Mouse (Mus musculus) midbrain, postnatal 0 days (tissue): ENCODE results near the gene Synj2. TPM values are rescaled to one million over a fixed set of nuclear protein-coding genes. Genes with fewer than 3 reads are reported as not detected.

Experiments
- ATAC-seq: fragments of 200-750 bp; cut with Nextera tagmentation; 2 replicates; pipeline ENCODE4 v1.8.0; 2017; ENCODE audit warnings: moderate number of reproducible peaks, mild to moderate bottlenecking, moderate TSS enrichment, moderate library complexity; ENCODE audit not compliant: low FRiP score
- DNase-seq: peaks from one replicate; pipeline ENCODE4 v3.0.0-alpha.2; 2015; ENCODE audit warnings: low spot score
- H3K27ac ChIP-seq: fragments of 300-500 bp; sonication (generic); 2 replicates; pipeline ENCODE4 v1.5.1; 2014; ENCODE audit warnings: low read depth, mild to moderate bottlenecking, low read length, mixed read lengths
- H3K27me3 ChIP-seq: fragments of 300-500 bp; sonication (generic); 2 replicates; pipeline ENCODE4 v1.6.1; 2014; ENCODE audit warnings: low read length, control low read depth, mixed read lengths; ENCODE audit not compliant: insufficient read depth
- H3K36me3 ChIP-seq: fragments of 300-500 bp; sonication (generic); 2 replicates; pipeline ENCODE4 v1.6.1; 2014; ENCODE audit warnings: low read length, control low read depth, mixed read lengths; ENCODE audit not compliant: insufficient read depth
- H3K4me1 ChIP-seq: fragments of 300-500 bp; sonication (generic); 2 replicates; pipeline ENCODE4 v1.6.1; 2014; ENCODE audit warnings: mild to moderate bottlenecking, control low read depth, antibody characterized with exemption, low read length, mixed read lengths; ENCODE audit not compliant: insufficient read depth
- H3K4me2 ChIP-seq: fragments of 300-500 bp; sonication (generic); 2 replicates; pipeline ENCODE4 v1.6.1; 2014; ENCODE audit warnings: low read depth, mild to moderate bottlenecking, low read length, mixed read lengths; ENCODE audit not compliant: poor library complexity, severe bottlenecking
- H3K4me3 ChIP-seq: fragments of 300-500 bp; sonication (generic); 2 replicates; pipeline ENCODE4 v1.5.1; 2014; ENCODE audit warnings: low read depth, mild to moderate bottlenecking, low read length, moderate library complexity
- H3K9ac ChIP-seq: fragments of 300-500 bp; sonication (generic); replicated peaks from 2 replicates; pipeline ENCODE4 v1.6.1; 2014; ENCODE audit warnings: mild to moderate bottlenecking, low read length, moderate library complexity, mixed read lengths; ENCODE audit not compliant: poor library complexity, severe bottlenecking
- H3K9me3 ChIP-seq: fragments of 300-500 bp; sonication (generic); 2 replicates; pipeline ENCODE4 v1.6.1; 2016; ENCODE audit warnings: low read length, control low read depth
- CTCF ChIP-seq: IDR thresholded peaks from 2 replicates; pipeline ENCODE4 v1.5.1; 2016; ENCODE audit warnings: antibody characterized with exemption, mild to moderate bottlenecking
- WGBS: fragments of 180-500 bp; shearing (Covaris S2); extraction: QIAGEN DNeasy Blood & Tissue Kit; methylation state at CpG from one replicate; pipeline ENCODE4 v1.1.7; 2014; 5-methylcytosine and 5-hydroxymethylcytosine counted together
- polyA plus RNA-seq: library from polyadenylated mRNA; unstranded; fragments of >200 nt; fragmentation: Nextera tagmentation; extraction: Ambion mirVana; gene quantifications from 2 replicates; pipeline ENCODE4 v1.2.1, GENCODE M21; 2015
- total RNA-seq: library from RNA; depleted of rRNA; stranded (reverse); fragments of >200 nt; gene quantifications from 2 replicates; pipeline ENCODE4 v1.2.3, GENCODE M21; 2014

The Synj2 gene
- total and polyA plus RNA-seq, 2 experiments from 2014 or later, result 2.3 to 3.1 TPM

DNA sequence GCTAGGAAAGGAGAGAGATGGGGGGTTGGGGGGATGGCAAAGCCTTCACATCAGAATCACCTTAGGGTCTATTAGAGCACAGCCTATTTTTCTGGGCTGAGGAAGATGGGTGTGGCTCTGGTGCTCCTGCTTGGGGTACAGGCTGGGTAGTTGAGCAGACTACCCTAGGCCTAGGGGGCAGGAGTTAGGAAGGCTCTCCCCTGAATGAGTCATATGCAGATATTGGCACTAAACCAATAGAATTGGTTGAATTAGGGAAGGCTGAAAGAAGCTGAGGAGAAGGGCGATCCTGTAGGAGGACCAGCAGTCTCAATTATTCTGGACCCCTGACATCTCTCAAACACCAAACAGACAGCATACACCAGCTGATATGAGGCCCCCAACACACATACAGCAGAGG lies 44.2 kb downstream of the Synj2 start:
- Histone ChIP-seq H3K27ac (no peak overlapping the region), H3K27me3 (no peaks in the 10 kb centered on the region), H3K9ac (no peak overlapping the region), H3K4me3 (no peak overlapping the region), H3K4me1 (no peaks in the 10 kb centered on the region), H3K9me3 (no peaks in the 10 kb centered on the region), H3K36me3 (no peaks in the 10 kb centered on the region), H3K4me2 (no peak overlapping the region)
- ATAC-seq (no peak), DNase-seq (no peak)
- WGBS, result 78% methylated on average over 1 of the region's 1 CpGs
- no peak for TF ChIP-seq CTCF

- Histone ChIP-seq H3K4me2 (no peak overlapping the region), H3K4me3 (no peak overlapping the region), H3K9me3 (no peaks in the 10 kb centered on the region), H3K27ac (no peak overlapping the region), H3K27me3 (no peaks in the 10 kb centered on the region), H3K4me1 (no peaks in the 10 kb centered on the region), H3K36me3 (no peaks in the 10 kb centered on the region), H3K9ac (no peak overlapping the region)
- DNase-seq (no peak), ATAC-seq (no peak)
- WGBS, result 45% methylated on average over 11 of the region's 11 CpGs
- TF ChIP-seq CTCF, result no peak
Observed at GRCm38 (mm10) chr17:5987271-5988056, 46.4 kb downstream of the Synj2 start.

- DNase-seq (no peak), ATAC-seq (peak; percentile 44; the same call in 1 of the 2 replicates)
- no peak for TF ChIP-seq CTCF
- Histone ChIP-seq H3K4me3 (no peak overlapping the region), H3K36me3 (no peaks in the 10 kb centered on the region), H3K4me2 (no peak overlapping the region), H3K9me3 (no peaks in the 10 kb centered on the region), H3K27ac (no peak overlapping the region), H3K4me1 (no peaks in the 10 kb centered on the region), H3K27me3 (no peaks in the 10 kb centered on the region), H3K9ac (no peak overlapping the region)
- 63% methylated on average over 4 of the region's 4 CpGs for WGBS
Observed at GRCm38 (mm10) chr17:5988102-5988501, 47.0 kb downstream of the Synj2 start.

- no peak overlapping the region for H3K4me3 ChIP-seq
- H3K27me3 ChIP-seq, result no peaks in the 10 kb centered on the region
- TF ChIP-seq CTCF, result no peak
- H3K9ac ChIP-seq, result no peak overlapping the region
- no peak overlapping the region for H3K27ac ChIP-seq
- no peak overlapping the region for H3K4me2 ChIP-seq
- 78% methylated on average over 5 of the region's 5 CpGs for WGBS
- DNase-seq (no peak), ATAC-seq (no peak)
- peaks cover 5% of the 10 kb centered on the region; the same call in 1 of the 2 replicates for H3K4me1 ChIP-seq
- H3K9me3 ChIP-seq, result no peaks in the 10 kb centered on the region
- no peaks in the 10 kb centered on the region for H3K36me3 ChIP-seq
Observed at GRCm38 (mm10) chr17:5992866-5993580, 51.9 kb downstream of the Synj2 start.

DNA sequence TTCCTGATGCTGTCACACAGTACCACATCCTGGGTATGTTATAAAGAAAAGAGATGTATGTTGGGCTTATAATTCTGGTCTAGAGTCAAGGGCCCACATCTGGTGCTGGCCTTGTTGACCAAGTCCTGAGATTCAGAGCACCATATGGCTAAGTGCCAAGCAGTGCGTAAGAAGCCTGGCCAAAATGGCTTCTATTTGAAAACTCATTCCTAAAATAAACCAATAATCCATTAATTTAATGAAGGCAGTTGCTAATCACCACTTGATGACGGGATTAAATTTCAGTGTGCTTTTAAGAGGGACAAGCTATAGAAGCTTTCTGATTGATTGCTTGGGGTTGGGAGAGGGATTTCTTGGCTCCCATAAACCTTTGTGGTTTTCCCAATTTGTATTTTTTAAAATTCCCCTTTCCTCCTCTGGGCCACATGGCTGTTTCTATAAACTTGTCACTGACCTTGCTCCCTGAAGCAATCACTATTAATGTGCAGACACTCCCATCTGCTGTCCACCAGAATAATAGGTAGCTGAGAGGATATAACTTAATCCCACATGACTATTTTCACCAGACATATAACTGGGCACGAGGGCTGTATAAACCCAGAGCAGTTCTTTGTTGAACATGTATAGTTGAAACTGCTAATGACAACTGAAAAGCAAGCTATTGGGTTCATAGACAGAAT lies 52.6 kb downstream of the Synj2 start:
- peak; percentile 29; the same call in 1 of the 2 replicates for TF ChIP-seq CTCF
- 68% methylated on average over 3 of the region's 3 CpGs for WGBS

More for the DNA sequence above, 52.6 kb downstream of the Synj2 start:
- no peaks in the 10 kb centered on the region for H3K27me3 ChIP-seq
- H3K4me1 ChIP-seq, result peaks cover 5% of the 10 kb centered on the region; the same call in 1 of the 2 replicates
- ATAC-seq, result no peak
- no peak overlapping the region for H3K27ac ChIP-seq
- DNase-seq, result no peak
- no peak overlapping the region for H3K4me3 ChIP-seq
- no peaks in the 10 kb centered on the region for H3K36me3 ChIP-seq
- H3K4me2 ChIP-seq, result no peak overlapping the region
- no peaks in the 10 kb centered on the region for H3K9me3 ChIP-seq
- H3K9ac ChIP-seq, result no peak overlapping the region
